Mouse (Mus musculus) embryonic facial prominence, embryonic 14.5 days (tissue): ENCODE measurements at regions not wholly inside any gene's neighbourhood (a gene's known extent, or its start where the extent isn't known, plus 50 kb on each side); places are given as distances from the start of the nearest gene placed in this dataset.
A peak's percentile ranks its signal among the peaks of the same experiment; 100 is the strongest.

Source experiments
- ATAC-seq: fragments of 200-750 bp; cut with Nextera tagmentation; 2 replicates; pipeline ENCODE4 v1.8.0; 2017; ENCODE audit warnings: low read depth, moderate number of reproducible peaks, moderate TSS enrichment
- DNase-seq: peaks from one replicate; pipeline ENCODE4 v3.0.0-alpha.2; 2015; ENCODE audit warnings: low spot score
- H3K27ac ChIP-seq: fragments of 300-500 bp; sonication (generic); replicated peaks from 2 replicates; pipeline ENCODE4 v1.5.1; 2014; ENCODE audit warnings: low read depth, mild to moderate bottlenecking, low read length, moderate library complexity
- H3K27me3 ChIP-seq: fragments of 300-500 bp; sonication (generic); replicated peaks from 2 replicates; pipeline ENCODE4 v1.6.1; 2014; ENCODE audit warnings: low read length; ENCODE audit not compliant: control insufficient read depth, insufficient read depth
- H3K36me3 ChIP-seq: fragments of 300-500 bp; sonication (generic); 2 replicates; pipeline ENCODE4 v1.6.1; 2014; ENCODE audit warnings: low read length, mixed read lengths; ENCODE audit not compliant: control insufficient read depth, insufficient read depth
- H3K4me1 ChIP-seq: fragments of 300-500 bp; sonication (generic); 2 replicates; pipeline ENCODE4 v1.6.1; 2014; ENCODE audit warnings: antibody characterized with exemption, low read length; ENCODE audit not compliant: control insufficient read depth, insufficient read depth
- H3K4me2 ChIP-seq: fragments of 300-500 bp; sonication (generic); 2 replicates; pipeline ENCODE4 v1.6.1; 2014; ENCODE audit warnings: low read depth, mild to moderate bottlenecking, low read length, moderate library complexity, mixed read lengths
- H3K4me3 ChIP-seq: fragments of 300-500 bp; sonication (generic); 2 replicates; pipeline ENCODE4 v1.5.1; 2014; ENCODE audit warnings: low read depth, mild to moderate bottlenecking, low read length
- H3K9ac ChIP-seq: fragments of 300-500 bp; sonication (generic); 2 replicates; pipeline ENCODE4 v1.6.1; 2014; ENCODE audit warnings: low read depth, mild to moderate bottlenecking, low read length, moderate library complexity, mixed read lengths
- H3K9me3 ChIP-seq: fragments of 300-500 bp; sonication (generic); 2 replicates; pipeline ENCODE4 v1.6.1; 2016; ENCODE audit warnings: low read length; ENCODE audit not compliant: control insufficient read depth
- WGBS: fragments of 180-500 bp; shearing (Covaris S2); extraction: QIAGEN DNeasy Blood & Tissue Kit; methylation state at CpG from one replicate; pipeline ENCODE4 v1.1.7; 2014; 5-methylcytosine and 5-hydroxymethylcytosine counted together

GRCm38 (mm10) chr3:157724542-157724941 lies 157.8 kb downstream of the Ptger3 start:
- ATAC-seq = no peak
- 82% methylated on average over 1 of the region's 1 CpGs for WGBS
- no peak overlapping the region for H3K27ac ChIP-seq
- H3K36me3 ChIP-seq = no peaks in the 10 kb centered on the region
- no peaks in the 10 kb centered on the region for H3K27me3 ChIP-seq
- H3K9ac ChIP-seq = no peak overlapping the region
- H3K4me2 ChIP-seq = no peak overlapping the region
- no peak overlapping the region for H3K4me3 ChIP-seq
- no peaks in the 10 kb centered on the region for H3K9me3 ChIP-seq
- no peaks in the 10 kb centered on the region for H3K4me1 ChIP-seq
- DNase-seq = no peak

- 69% methylated on average over 5 of the region's 5 CpGs for WGBS
- DNase-seq (no peak), ATAC-seq (no peak)
- H3K4me2 ChIP-seq = no peak overlapping the region
- H3K27me3 ChIP-seq = peaks cover 3% of the 10 kb centered on the region; the same call in 1 of the 2 replicates
- no peaks in the 10 kb centered on the region for H3K4me1 ChIP-seq
- H3K27ac ChIP-seq = no peak overlapping the region
- no peak overlapping the region for H3K9ac ChIP-seq
- H3K4me3 ChIP-seq = no peak overlapping the region
- H3K9me3 ChIP-seq = no peaks in the 10 kb centered on the region
- no peaks in the 10 kb centered on the region for H3K36me3 ChIP-seq
These were observed 156.5 kb downstream of the Ptger3 start for GRCm38 (mm10) chr3:157723184-157723583.

- no peak for ATAC-seq
- Histone ChIP-seq H3K27me3 (peaks cover 5% of the 10 kb centered on the region; the same call in 1 of the 2 replicates), H3K9ac (no peak overlapping the region), H3K4me3 (no peak overlapping the region), H3K36me3 (no peaks in the 10 kb centered on the region), H3K4me1 (no peaks in the 10 kb centered on the region), H3K9me3 (no peaks in the 10 kb centered on the region), H3K4me2 (no peak overlapping the region), H3K27ac (no peak overlapping the region)
- WGBS = 19% methylated on average over 7 of the region's 7 CpGs
- DNase-seq = peak; percentile 75
These were observed 150.7 kb downstream of the Ptger3 start for GRCm38 (mm10) chr3:157717313-157717921.

- ATAC-seq (no peak), DNase-seq (no peak)
- no peaks in the 10 kb centered on the region for H3K9me3 ChIP-seq
- H3K36me3 ChIP-seq = no peaks in the 10 kb centered on the region
- H3K4me3 ChIP-seq = no peak overlapping the region
- no peak overlapping the region for H3K9ac ChIP-seq
- no peak overlapping the region for H3K27ac ChIP-seq
- 71% methylated on average over 3 of the region's 3 CpGs for WGBS
- no peaks in the 10 kb centered on the region for H3K4me1 ChIP-seq
- no peak overlapping the region for H3K4me2 ChIP-seq
- H3K27me3 ChIP-seq = peaks cover 5% of the 10 kb centered on the region; the same call in 1 of the 2 replicates
These were observed 147.3 kb downstream of the Ptger3 start for GRCm38 (mm10) chr3:157714023-157714422.

GRCm38 (mm10) chr3:157710790-157711381 lies 144.2 kb downstream of the Ptger3 start:
- Histone ChIP-seq H3K27me3 (no peaks in the 10 kb centered on the region), H3K4me3 (no peak overlapping the region), H3K9ac (no peak overlapping the region), H3K27ac (no peak overlapping the region), H3K4me2 (no peak overlapping the region), H3K36me3 (no peaks in the 10 kb centered on the region), H3K9me3 (no peaks in the 10 kb centered on the region), H3K4me1 (no peaks in the 10 kb centered on the region)
- DNase-seq = no peak
- WGBS = 97% methylated on average over 1 of the region's 1 CpGs
- no peak for ATAC-seq

- H3K36me3 ChIP-seq = no peaks in the 10 kb centered on the region
- no peaks in the 10 kb centered on the region for H3K27me3 ChIP-seq
- H3K9me3 ChIP-seq = no peaks in the 10 kb centered on the region
- no peak overlapping the region for H3K9ac ChIP-seq
- DNase-seq = no peak
- no peak for ATAC-seq
- no peaks in the 10 kb centered on the region for H3K4me1 ChIP-seq
- no peak overlapping the region for H3K27ac ChIP-seq
- H3K4me2 ChIP-seq = no peak overlapping the region
- no peak overlapping the region for H3K4me3 ChIP-seq
These were observed 133.3 kb downstream of the Ptger3 start for GRCm38 (mm10) chr3:157699961-157700360.

GRCm38 (mm10) chr3:157698529-157698928 lies 131.8 kb downstream of the Ptger3 start:
- ATAC-seq (no peak), DNase-seq (no peak)
- no peaks in the 10 kb centered on the region for H3K36me3 ChIP-seq
- no peaks in the 10 kb centered on the region for H3K4me1 ChIP-seq
- H3K9ac ChIP-seq = no peak overlapping the region
- no peak overlapping the region for H3K27ac ChIP-seq
- no peak overlapping the region for H3K4me3 ChIP-seq
- H3K27me3 ChIP-seq = no peaks in the 10 kb centered on the region
- no peaks in the 10 kb centered on the region for H3K9me3 ChIP-seq
- 71% methylated on average over 5 of the region's 5 CpGs for WGBS
- H3K4me2 ChIP-seq = no peak overlapping the region

GRCm38 (mm10) chr3:157695128-157696075 lies 128.7 kb downstream of the Ptger3 start:
- H3K27me3 ChIP-seq = no peaks in the 10 kb centered on the region
- no peaks in the 10 kb centered on the region for H3K4me1 ChIP-seq
- no peak overlapping the region for H3K9ac ChIP-seq
- H3K9me3 ChIP-seq = no peaks in the 10 kb centered on the region
- DNase-seq (peak; percentile 11), ATAC-seq (no peak; the same call in 1 of the 2 replicates)
- no peaks in the 10 kb centered on the region for H3K36me3 ChIP-seq
- H3K4me2 ChIP-seq = no peak overlapping the region
- no peak overlapping the region for H3K4me3 ChIP-seq
- no peak overlapping the region for H3K27ac ChIP-seq
- WGBS = 68% methylated on average over 19 of the region's 19 CpGs
